Mouse (Mus musculus): ENCODE measurements around the gene Gm45140. TPM values are rescaled to one million over a fixed set of nuclear protein-coding genes. Genes with fewer than 3 reads are reported as not detected.

Gm45140 gene
- total RNA-seq, 1 experiment = 2.6 TPM

- H3K36me3 ChIP-seq (ENCODE audit: control insufficient read depth, insufficient read depth, low read length, poor library complexity, severe bottlenecking) = no peaks in the 10 kb centered on the region
- in situ Hi-C loops (cut with MboI; ENCODE audit: low sequenced_read_pairs in 2 of 2, unreplicated experiment in 2 of 2) = no loop called here
- peaks cover 0 to 3% of the 10 kb centered on the region in 2 experiments; a peak in 2 of 4 replicates for H3K4me1 ChIP-seq (ENCODE audit: control insufficient read depth in 2 of 2, insufficient read depth in 2 of 2, low read length in 2 of 2, poor library complexity in 1 of 2)
- TF ChIP-seq HCFC1 (IDR thresholded peaks at IDR 0.05; ENCODE audit: borderline replicate concordance, insufficient read depth, low read length) (no peak), CHD2 (IDR thresholded peaks at IDR 0.05; ENCODE audit: low read depth, low read length) (no peak), MAFK (IDR thresholded peaks at IDR 0.05; ENCODE audit: insufficient read depth, low read depth, low read length) (no peak), ZC3H11A (IDR thresholded peaks at IDR 0.05; ENCODE audit: borderline replicate concordance, low read depth, low read length) (no peak), ZNF384 (IDR thresholded peaks at IDR 0.05; ENCODE audit: low read depth, low read length) (no peak)
- H3K4me3 ChIP-seq (ENCODE audit: insufficient read depth in 1 of 2, low read depth in 1 of 2, low read length in 2 of 2, poor library complexity in 1 of 2, severe bottlenecking in 1 of 2) = no peak overlapping the region
- H3K27ac ChIP-seq (ENCODE audit: insufficient read depth, low read depth, low read length, poor library complexity, severe bottlenecking) = no peak overlapping the region
- DNase-seq (ENCODE audit: low read depth, low spot score) = no peak
- H3K9me3 ChIP-seq (ENCODE audit: control insufficient read depth, insufficient read depth, low read depth, low read length) = no peaks in the 10 kb centered on the region
- no peak overlapping the region for H3K9ac ChIP-seq (ENCODE audit: insufficient read depth, low read depth, low read length, poor library complexity, severe bottlenecking)
Observed at GRCm38 (mm10) chr6:87873104-87873503, 37.5 kb upstream of the Gm45140 start.

- TF ChIP-seq HCFC1 (IDR thresholded peaks at IDR 0.05; ENCODE audit: borderline replicate concordance, insufficient read depth, low read length) = no peak
- no peak for TF ChIP-seq CHD2 (IDR thresholded peaks at IDR 0.05; ENCODE audit: low read depth, low read length)
- no peak for TF ChIP-seq MAFK (IDR thresholded peaks at IDR 0.05; ENCODE audit: insufficient read depth, low read depth, low read length)
- no peak for TF ChIP-seq ZNF384 (IDR thresholded peaks at IDR 0.05; ENCODE audit: low read depth, low read length)
- no peak for TF ChIP-seq ZC3H11A (IDR thresholded peaks at IDR 0.05; ENCODE audit: borderline replicate concordance, low read depth, low read length)
- Histone ChIP-seq H3K27ac (ENCODE audit: insufficient read depth, low read depth, low read length, poor library complexity, severe bottlenecking) (no peak overlapping the region), H3K9ac (ENCODE audit: insufficient read depth, low read depth, low read length, poor library complexity, severe bottlenecking) (no peak overlapping the region), H3K36me3 (ENCODE audit: control insufficient read depth, insufficient read depth, low read length, poor library complexity, severe bottlenecking) (no peaks in the 10 kb centered on the region), H3K9me3 (ENCODE audit: control insufficient read depth, insufficient read depth, low read depth, low read length) (no peaks in the 10 kb centered on the region), H3K4me3 (ENCODE audit: insufficient read depth in 1 of 2, low read depth in 1 of 2, low read length in 2 of 2, poor library complexity in 1 of 2, severe bottlenecking in 1 of 2) (no peak overlapping the region), H3K4me1 (ENCODE audit: control insufficient read depth in 2 of 2, insufficient read depth in 2 of 2, low read length in 2 of 2, poor library complexity in 1 of 2) (peaks cover 0 to 3% of the 10 kb centered on the region in 2 experiments; a peak in 1 of 4 replicates)
- DNase-seq (ENCODE audit: low read depth, low spot score) = no peak
- in situ Hi-C loops (cut with MboI; ENCODE audit: low sequenced_read_pairs in 2 of 2, unreplicated experiment in 2 of 2) = no loop called here
Observed at GRCm38 (mm10) chr6:87871240-87871639, 35.6 kb upstream of the Gm45140 start.

GRCm38 (mm10) chr6:87870440-87870839, 34.8 kb upstream of the Gm45140 start:
- H3K4me3 ChIP-seq (ENCODE audit: insufficient read depth in 1 of 2, low read depth in 1 of 2, low read length in 2 of 2, poor library complexity in 1 of 2, severe bottlenecking in 1 of 2) = no peak overlapping the region
- H3K9ac ChIP-seq (ENCODE audit: insufficient read depth, low read depth, low read length, poor library complexity, severe bottlenecking) = no peak overlapping the region
- no peaks in the 10 kb centered on the region for H3K36me3 ChIP-seq (ENCODE audit: control insufficient read depth, insufficient read depth, low read length, poor library complexity, severe bottlenecking)
- in situ Hi-C loops (cut with MboI; ENCODE audit: low sequenced_read_pairs in 2 of 2, unreplicated experiment in 2 of 2) = no loop called here
- H3K27ac ChIP-seq (ENCODE audit: insufficient read depth, low read depth, low read length, poor library complexity, severe bottlenecking) = no peak overlapping the region
- no peaks in the 10 kb centered on the region; a peak in 1 of 4 replicates for H3K4me1 ChIP-seq (ENCODE audit: control insufficient read depth in 2 of 2, insufficient read depth in 2 of 2, low read length in 2 of 2, poor library complexity in 1 of 2)
- DNase-seq (ENCODE audit: low read depth, low spot score) = no peak
- TF ChIP-seq ZC3H11A (IDR thresholded peaks at IDR 0.05; ENCODE audit: borderline replicate concordance, low read depth, low read length) (no peak), ZNF384 (IDR thresholded peaks at IDR 0.05; ENCODE audit: low read depth, low read length) (no peak), CHD2 (IDR thresholded peaks at IDR 0.05; ENCODE audit: low read depth, low read length) (no peak), MAFK (IDR thresholded peaks at IDR 0.05; ENCODE audit: insufficient read depth, low read depth, low read length) (no peak), HCFC1 (IDR thresholded peaks at IDR 0.05; ENCODE audit: borderline replicate concordance, insufficient read depth, low read length) (no peak)
- no peaks in the 10 kb centered on the region for H3K9me3 ChIP-seq (ENCODE audit: control insufficient read depth, insufficient read depth, low read depth, low read length)

- Histone ChIP-seq H3K4me3 (ENCODE audit: insufficient read depth in 1 of 2, low read depth in 1 of 2, low read length in 2 of 2, poor library complexity in 1 of 2, severe bottlenecking in 1 of 2) (no peak overlapping the region), H3K36me3 (ENCODE audit: control insufficient read depth, insufficient read depth, low read length, poor library complexity, severe bottlenecking) (no peaks in the 10 kb centered on the region), H3K27ac (ENCODE audit: insufficient read depth, low read depth, low read length, poor library complexity, severe bottlenecking) (no peak overlapping the region), H3K9me3 (ENCODE audit: control insufficient read depth, insufficient read depth, low read depth, low read length) (no peaks in the 10 kb centered on the region), H3K9ac (ENCODE audit: insufficient read depth, low read depth, low read length, poor library complexity, severe bottlenecking) (no peak overlapping the region), H3K4me1 (ENCODE audit: control insufficient read depth in 2 of 2, insufficient read depth in 2 of 2, low read length in 2 of 2, poor library complexity in 1 of 2) (no peaks in the 10 kb centered on the region; a peak in 1 of 4 replicates)
- in situ Hi-C loops (cut with MboI; ENCODE audit: low sequenced_read_pairs in 2 of 2, unreplicated experiment in 2 of 2) = no loop called here
- no peak for DNase-seq (ENCODE audit: low read depth, low spot score)
- TF ChIP-seq ZC3H11A (IDR thresholded peaks at IDR 0.05; ENCODE audit: borderline replicate concordance, low read depth, low read length) (no peak), MAFK (IDR thresholded peaks at IDR 0.05; ENCODE audit: insufficient read depth, low read depth, low read length) (no peak), CHD2 (IDR thresholded peaks at IDR 0.05; ENCODE audit: low read depth, low read length) (no peak), HCFC1 (IDR thresholded peaks at IDR 0.05; ENCODE audit: borderline replicate concordance, insufficient read depth, low read length) (no peak), ZNF384 (IDR thresholded peaks at IDR 0.05; ENCODE audit: low read depth, low read length) (no peak)
Observed at GRCm38 (mm10) chr6:87868871-87869506, 33.4 kb upstream of the Gm45140 start.
